Mouse (Mus musculus): ENCODE measurements around the gene Nsmce4a.

- no peak for TF ChIP-seq CTCF (IDR thresholded peaks at IDR 0.05; ENCODE audit: low read depth, low read length)
- no peak for TF ChIP-seq POLR2A (IDR thresholded peaks at IDR 0.05; ENCODE audit: borderline replicate concordance, low read depth, low read length)
Measured at GRCm38 (mm10) chr7:130493346-130493745, 79.6 kb downstream of the Nsmce4a start.
